ENCODE assay signal across 20 mouse cellular contexts in the genomic region with DNA sequence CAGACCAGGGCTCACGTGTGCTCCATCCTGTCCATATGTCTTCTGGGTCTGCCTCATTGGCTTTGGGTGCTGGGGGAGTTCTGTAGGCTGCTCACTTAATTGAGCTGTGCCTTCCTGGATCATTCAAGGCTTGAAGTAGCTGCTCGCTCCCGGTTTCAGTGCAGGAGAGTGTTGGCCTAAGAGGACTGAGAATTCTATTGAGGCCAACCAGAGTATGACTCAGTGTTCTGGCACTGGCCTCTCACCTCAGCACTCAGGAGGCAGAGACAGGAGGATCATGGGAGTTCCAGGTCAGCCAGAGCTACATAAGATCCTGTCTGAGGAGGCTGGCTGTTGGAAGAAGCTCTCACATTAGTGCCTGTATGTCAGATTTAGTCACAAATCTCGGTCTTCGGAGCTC. TPM values are rescaled to one million over a fixed set of nuclear protein-coding genes. Genes with fewer than 3 reads are reported as not detected.
DNase-seq lines count a peak whose midpoint lies in the region; TF ChIP-seq lines count a peak whose summit lies in the region.
"Had no signal": no experiment of that assay in that cellular context is flagged by ENCODE, and none has a peak within 500 bp of the region (broad histone marks: within the 10 kb centered on the region; RNA-seq: fewer than 3 reads in every experiment).

No protein-coding gene starts in this region.

- no peak overlapping the region for H3K4me3 ChIP-seq in left cerebral cortex, adult 2 months
- H3K4me3 ChIP-seq: embryonic facial prominence, embryonic 10.5 days; forebrain, embryonic 15.5 days; heart, adult 2 months; heart, embryonic 13.5 days; hindbrain, embryonic 12.5 days; liver, embryonic 13.5 days; midbrain, embryonic 12.5 days had no signal

- intact Hi-C loops in left cerebral cortex, adult 2 months (cut with DNase I), result no loop called here
- intact Hi-C loops in left cerebral cortex, postnatal 14 days (cut with DNase I), result no loop called here

- peak; percentile 45 to 70 for DNase-seq in adrenal gland, adult (ENCODE audit: inconsistent age in 2 of 2, low spot score in 1 of 2)
- no peak for DNase-seq in adrenal gland, adult 18-20 months (ENCODE audit: low spot score in 2 of 2)
- peak; percentile 56 for DNase-seq in cerebellum, adult 9-11 months
- DNase-seq in cerebellum, postnatal 4 days (ENCODE audit: low spot score in 2 of 2), result no peak
- DNase-seq in left cerebral cortex, adult 2 months (ENCODE audit: extremely low spot score in 1 of 2, low spot score in 2 of 2), result no peak
- no peak for DNase-seq in left cerebral cortex, postnatal 14 days (ENCODE audit: low spot score in 2 of 2)
- no peak for DNase-seq in right cerebral cortex, postnatal 4 days
- DNase-seq: gastrocnemius, postnatal 36 days; kidney, postnatal 25 days; liver, embryonic 13.5 days; lung, adult 2 months; lung, postnatal 14 days; spleen, adult 18-20 months; thymus, postnatal 14 days had no signal

- TF ChIP-seq CTCF in left cerebral cortex, adult 2 months (IDR thresholded peaks at IDR 0.05), result no peak

- 0 out of 2 replicates have a peak overlapping the region, but pooled peaks have one; percentile 1 for H3K27ac ChIP-seq in left cerebral cortex, adult 2 months
- H3K27ac ChIP-seq: embryonic facial prominence, embryonic 10.5 days; forebrain, embryonic 15.5 days; heart, adult 2 months; heart, embryonic 13.5 days; hindbrain, embryonic 12.5 days; liver, embryonic 13.5 days; midbrain, embryonic 12.5 days had no signal

RNA-seq across cellular contexts. Expression of a gene that starts 18.3 kb away (rescaled TPM):
- 10 to 100 TPM; 33.5 to 38.7 TPM for total RNA-seq in adrenal gland, adult 18-20 months (2021)
- total RNA-seq in left cerebral cortex, adult 2 months (2021), result 10 to 100 TPM; 23.7 to 25.3 TPM
- total RNA-seq in left cerebral cortex, postnatal 14 days (2021), result 10 to 100 TPM; 21.6 to 23.7 TPM

RNA-seq across cellular contexts. Expression of a gene that starts 41.8 kb away (rescaled TPM):
- 100 to 1,000 TPM; 125 to 144 TPM for total RNA-seq in adrenal gland, adult 18-20 months (2021)
- total RNA-seq in left cerebral cortex, adult 2 months (2021), result 10 to 100 TPM; 45.9 to 47.1 TPM
- 10 to 100 TPM; 57.5 to 64.7 TPM for total RNA-seq in left cerebral cortex, postnatal 14 days (2021)

Comparison
In these comparisons a context has a peak if more than half of its experiments do, and no peak if none do; other contexts are left out.
1. DNase-seq: peak in adrenal gland, adult (2 of 2) and cerebellum, adult 9-11 months (single experiment); none in adrenal gland, adult 18-20 months (0 of 2), cerebellum, postnatal 4 days (0 of 2), left cerebral cortex, adult 2 months (0 of 2), left cerebral cortex, postnatal 14 days (0 of 2) and right cerebral cortex, postnatal 4 days (single experiment).